Mouse (Mus musculus) midbrain, embryonic 10.5 days (tissue): Measurements from ENCODE around the gene Arhgef28. TPM values are rescaled to one million over a fixed set of nuclear protein-coding genes. Genes with fewer than 3 reads are reported as not detected.
"Not testable (repeated sequence)": the region's sequence is repeated elsewhere in the genome, so short reads cannot be mapped to it uniquely, and the experiment has no call there.

Experiments used
- DNase-seq: peaks from one replicate; pipeline ENCODE4 v3.0.0-alpha.2; 2017; ENCODE audit warnings: low spot score
- H3K27ac ChIP-seq: fragments of 300-500 bp; sonication (generic); replicated peaks from 2 replicates; pipeline ENCODE4 v1.5.1; 2016; ENCODE audit warnings: mild to moderate bottlenecking
- H3K27me3 ChIP-seq: fragments of 300-500 bp; sonication (generic); 2 replicates; pipeline ENCODE4 v1.6.1; 2016; ENCODE audit warnings: low read depth, mild to moderate bottlenecking; ENCODE audit not compliant: poor library complexity, severe bottlenecking
- H3K36me3 ChIP-seq: fragments of 300-500 bp; sonication (generic); 2 replicates; pipeline ENCODE4 v1.6.1; 2016; ENCODE audit warnings: mild to moderate bottlenecking, moderate library complexity
- H3K4me1 ChIP-seq: fragments of 300-500 bp; sonication (generic); 2 replicates; pipeline ENCODE4 v1.6.1; 2016
- H3K4me3 ChIP-seq: fragments of 300-500 bp; sonication (generic); 2 replicates; pipeline ENCODE4 v1.5.1; 2016; ENCODE audit warnings: mild to moderate bottlenecking, moderate library complexity
- H3K9me3 ChIP-seq: fragments of 300-500 bp; sonication (generic); replicated peaks from 2 replicates; pipeline ENCODE4 v1.6.1; 2016; ENCODE audit warnings: mild to moderate bottlenecking
- WGBS: fragments of 180-500 bp; shearing (Covaris S2); methylation state at CpG from one replicate; pipeline ENCODE4 v1.1.7; 2016; 5-methylcytosine and 5-hydroxymethylcytosine counted together
- polyA plus RNA-seq: library from polyadenylated mRNA; unstranded; fragments of >200 nt; fragmentation: Nextera tagmentation; extraction: Ambion mirVana; gene quantifications from 2 replicates; pipeline ENCODE4 v1.2.1, GENCODE M21; 2016

Arhgef28 gene
- polyA plus RNA-seq, 1 experiment from 2014 or later: 8.9 TPM

DNA sequence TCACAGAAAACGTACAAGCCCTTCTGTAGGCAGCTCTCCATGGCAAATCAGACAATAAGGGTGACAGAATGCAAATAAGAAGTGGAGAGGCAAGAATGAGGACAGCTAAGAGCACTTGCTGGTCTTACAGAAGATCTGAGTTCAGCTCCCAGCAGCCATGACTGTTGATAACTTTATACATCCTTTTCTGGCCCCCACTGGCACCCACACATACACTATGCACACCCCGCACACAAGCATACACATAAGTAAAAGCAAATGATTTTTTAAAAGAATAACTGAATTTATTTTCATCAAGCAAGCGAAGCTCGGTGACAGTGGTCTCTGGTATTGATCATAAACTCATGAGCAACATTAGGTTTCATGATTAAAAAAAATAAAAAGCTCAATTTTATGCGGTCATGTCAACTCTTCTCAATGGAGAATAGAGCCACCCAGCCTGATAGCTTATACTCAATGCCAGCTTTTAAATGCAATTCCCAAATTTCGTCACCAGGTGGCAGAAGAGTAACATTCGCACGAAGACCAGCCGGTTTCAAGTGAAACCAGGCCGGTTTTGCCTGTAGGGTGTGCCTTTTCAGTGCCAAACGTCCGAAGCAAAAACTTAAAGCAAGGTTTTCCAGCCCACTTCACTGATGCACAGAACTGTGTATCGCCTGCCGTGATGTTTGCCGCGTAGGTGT is 175.1 kb downstream of the Arhgef28 start:
- no peaks in the 10 kb centered on the region for H3K9me3 ChIP-seq
- H3K36me3 ChIP-seq: no peaks in the 10 kb centered on the region
- 16% methylated on average over 16 of the region's 16 CpGs for WGBS
- H3K27me3 ChIP-seq: peaks cover 6% of the 10 kb centered on the region; the same call in 1 of the 2 replicates
- peak overlapping the region; percentile 40 for H3K4me3 ChIP-seq
- peak; percentile 74 for DNase-seq
- H3K27ac ChIP-seq: peak overlapping the region; percentile 79
- peaks cover 30% of the 10 kb centered on the region for H3K4me1 ChIP-seq

DNA sequence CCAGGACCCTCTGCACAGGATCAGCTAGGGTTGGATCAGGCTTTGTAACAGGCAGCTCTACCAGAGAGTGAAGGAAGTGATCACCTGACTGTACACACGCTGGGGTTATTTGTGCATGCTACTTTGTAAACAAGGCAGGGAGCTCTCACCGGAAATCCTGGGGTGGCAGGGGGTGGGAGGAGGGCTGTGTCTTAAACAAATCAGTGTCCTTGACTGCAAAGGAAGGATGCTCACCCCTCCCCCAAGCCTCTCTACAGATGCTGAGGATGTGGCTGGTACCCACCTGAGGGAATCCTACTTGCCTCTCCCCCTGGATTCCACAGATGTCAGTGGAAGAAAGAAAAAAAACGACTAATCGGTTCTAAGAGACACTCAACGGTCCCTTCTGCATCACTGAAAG is 176.2 kb downstream of the Arhgef28 start:
- H3K4me1 ChIP-seq: peaks cover 27% of the 10 kb centered on the region
- H3K27me3 ChIP-seq: peaks cover 6% of the 10 kb centered on the region; the same call in 1 of the 2 replicates
- no peaks in the 10 kb centered on the region for H3K9me3 ChIP-seq
- no peak overlapping the region for H3K27ac ChIP-seq
- no peak overlapping the region for H3K4me3 ChIP-seq
- no peak for DNase-seq
- no peaks in the 10 kb centered on the region for H3K36me3 ChIP-seq
- 24% methylated on average over 5 of the region's 5 CpGs for WGBS

DNA sequence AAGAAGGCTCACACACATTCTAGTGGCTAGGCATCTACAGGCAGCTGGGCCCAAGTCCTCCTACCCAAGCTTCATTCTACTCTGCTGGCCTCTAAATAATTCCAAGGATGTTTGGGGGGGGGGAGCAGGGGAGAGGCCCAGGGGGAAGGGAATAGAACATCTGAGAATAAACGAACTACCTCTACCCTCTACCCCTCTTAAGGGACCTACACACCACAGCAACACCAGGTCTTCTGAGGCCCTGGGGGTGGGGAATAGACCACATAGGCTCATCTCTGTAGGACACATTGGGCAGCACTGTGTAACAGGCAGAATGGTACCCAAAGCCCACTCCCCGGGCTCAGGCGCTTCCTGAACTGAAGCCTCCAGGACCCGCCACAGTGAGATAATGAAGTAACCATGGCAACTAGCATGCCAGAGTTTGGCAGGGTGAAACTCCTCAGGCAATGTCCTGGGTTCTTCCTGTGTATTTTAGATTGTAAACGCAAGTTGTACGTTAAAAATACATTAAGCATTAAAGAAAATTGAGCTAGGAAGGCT is 177.5 kb downstream of the Arhgef28 start:
- WGBS: 52% methylated on average over 6 of the region's 6 CpGs

DNA sequence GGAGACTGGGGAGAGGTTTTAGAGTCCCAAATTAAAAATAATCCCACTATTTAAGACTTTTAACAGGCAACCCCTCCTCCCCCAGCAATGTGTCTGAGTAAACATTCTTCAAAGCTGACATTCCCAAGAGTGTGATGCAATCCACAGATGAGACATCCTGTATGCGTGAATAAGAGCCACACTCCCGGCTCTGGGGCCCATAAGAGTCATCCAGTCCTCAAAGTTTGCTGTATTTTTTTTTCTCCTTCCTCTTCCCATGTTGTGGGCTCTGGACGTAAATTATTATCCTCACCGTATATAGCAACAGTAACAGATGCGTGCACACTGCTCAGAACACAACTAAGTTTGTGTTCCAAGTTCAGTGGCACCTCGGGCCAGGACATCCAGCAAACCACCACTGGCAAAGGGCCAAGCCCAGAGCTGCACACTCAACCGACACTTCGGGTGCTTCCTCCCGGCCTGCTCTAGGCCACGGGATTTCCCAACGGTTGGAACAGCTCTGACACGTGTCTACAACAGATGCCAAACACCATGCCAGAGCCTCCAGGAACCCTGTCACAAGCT is 178.5 kb downstream of the Arhgef28 start:
- 90% methylated on average over 12 of the region's 12 CpGs for WGBS
- H3K27ac ChIP-seq: no peak overlapping the region
- no peak for DNase-seq

More for the DNA sequence above, 177.5 kb downstream of the Arhgef28 start:
- DNase-seq: no peak
- Histone ChIP-seq H3K27me3 (peaks cover 6% of the 10 kb centered on the region; the same call in 1 of the 2 replicates), H3K9me3 (no peaks in the 10 kb centered on the region), H3K4me1 (peaks cover 27% of the 10 kb centered on the region), H3K27ac (no peak overlapping the region), H3K4me3 (no peak overlapping the region), H3K36me3 (no peaks in the 10 kb centered on the region)

DNA sequence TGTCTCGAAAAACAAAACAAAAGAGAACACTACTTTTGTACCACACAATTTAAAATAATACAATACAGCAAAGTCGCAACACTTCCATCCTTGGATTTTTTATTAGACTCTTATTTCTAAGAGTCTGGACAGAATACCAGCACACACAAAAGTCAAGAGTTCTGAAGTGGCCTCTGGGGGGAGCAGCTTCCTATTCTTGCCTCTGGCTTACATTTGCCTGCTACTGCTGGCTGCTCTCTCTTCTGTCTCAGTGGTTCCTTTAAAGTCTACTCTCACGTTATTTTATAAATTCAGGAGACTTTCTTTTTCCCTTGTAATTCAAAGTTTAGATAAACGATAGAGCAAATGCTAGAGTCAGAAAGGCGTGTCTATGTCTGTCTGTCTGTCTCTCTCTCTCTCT is 179.1 kb downstream of the Arhgef28 start:
- no peak overlapping the region for H3K27ac ChIP-seq
- WGBS: 85% methylated on average over 5 of the region's 5 CpGs
- H3K27me3 ChIP-seq: peaks cover 6% of the 10 kb centered on the region; the same call in 1 of the 2 replicates
- H3K9me3 ChIP-seq: no peaks in the 10 kb centered on the region
- no peaks in the 10 kb centered on the region for H3K36me3 ChIP-seq
- no peak overlapping the region for H3K4me3 ChIP-seq
- peaks cover 27% of the 10 kb centered on the region for H3K4me1 ChIP-seq
- no peak for DNase-seq

More for the DNA sequence above, 178.5 kb downstream of the Arhgef28 start:
- Histone ChIP-seq H3K27me3 (peaks cover 6% of the 10 kb centered on the region; the same call in 1 of the 2 replicates), H3K4me1 (peaks cover 27% of the 10 kb centered on the region), H3K9me3 (no peaks in the 10 kb centered on the region), H3K4me3 (no peak overlapping the region), H3K36me3 (no peaks in the 10 kb centered on the region)

DNA sequence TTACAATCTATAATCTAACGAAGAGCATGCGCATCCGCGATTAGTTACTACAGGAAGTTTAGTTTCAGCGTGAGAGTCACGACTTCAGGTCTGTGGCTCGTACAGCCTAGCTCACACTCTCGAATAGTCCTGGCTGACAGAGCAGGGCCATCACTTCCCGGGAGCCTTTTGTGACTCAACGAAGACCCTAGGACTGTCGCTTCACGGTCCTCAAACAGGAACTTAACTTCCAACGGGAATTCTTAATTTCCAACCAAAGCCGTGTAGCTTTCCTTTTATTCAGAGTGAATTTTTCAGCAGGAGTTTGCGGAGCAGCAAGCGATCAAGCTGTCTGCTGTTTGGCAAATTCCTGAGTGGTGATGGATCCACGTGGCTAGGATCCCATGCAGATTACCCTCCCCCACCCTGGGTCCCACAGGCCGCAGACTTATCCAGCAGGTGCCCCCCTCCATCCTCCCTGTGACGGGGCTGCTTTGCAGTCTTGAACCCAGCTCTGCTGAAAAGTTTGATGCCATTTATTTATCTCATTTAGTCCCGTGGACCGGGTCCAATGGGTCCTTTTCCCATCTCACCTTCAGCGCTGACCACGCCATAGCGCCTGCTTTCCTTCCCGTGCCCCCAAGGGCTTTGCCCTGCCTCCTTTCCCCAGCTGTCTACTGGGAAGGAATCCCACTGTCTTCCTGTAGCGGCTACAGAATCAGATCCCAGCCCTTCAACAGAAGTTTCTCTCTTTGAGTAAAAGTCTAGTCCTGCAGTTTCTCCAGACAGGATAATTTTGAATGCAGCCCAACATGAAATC is 180.3 kb downstream of the Arhgef28 start:
- Histone ChIP-seq H3K4me3 (no peak overlapping the region), H3K27ac (no peak overlapping the region), H3K9me3 (no peaks in the 10 kb centered on the region), H3K36me3 (no peaks in the 10 kb centered on the region), H3K4me1 (peaks cover 19% of the 10 kb centered on the region), H3K27me3 (no peaks in the 10 kb centered on the region)
- WGBS: 75% methylated on average over 26 of the region's 26 CpGs
- DNase-seq: no peak

DNA sequence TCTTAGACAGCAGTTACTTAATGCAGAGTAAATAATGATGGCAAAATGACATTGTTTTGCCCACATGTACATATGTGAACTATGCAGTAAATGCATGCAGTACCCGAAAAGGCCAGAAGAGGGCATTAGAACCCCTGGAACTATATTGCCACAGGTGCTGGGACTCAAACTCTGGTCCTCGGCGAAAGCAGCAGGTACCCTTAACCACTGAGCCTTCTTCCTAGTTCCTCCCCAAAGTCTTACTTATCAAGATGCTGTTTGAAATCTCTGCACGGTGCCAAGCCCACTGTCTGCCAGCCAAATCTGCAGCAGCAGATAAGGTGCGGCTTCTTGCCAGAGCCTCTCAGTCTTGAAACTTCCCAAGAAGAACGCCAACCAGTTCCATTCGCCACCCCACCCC is 181.1 kb downstream of the Arhgef28 start:
- no peak for DNase-seq
- Histone ChIP-seq H3K4me3 (no peak overlapping the region), H3K4me1 (peaks cover 13% of the 10 kb centered on the region), H3K27me3 (no peaks in the 10 kb centered on the region), H3K36me3 (no peaks in the 10 kb centered on the region), H3K27ac (no peak overlapping the region), H3K9me3 (no peaks in the 10 kb centered on the region)
- WGBS: 85% methylated on average over 7 of the region's 7 CpGs

DNA sequence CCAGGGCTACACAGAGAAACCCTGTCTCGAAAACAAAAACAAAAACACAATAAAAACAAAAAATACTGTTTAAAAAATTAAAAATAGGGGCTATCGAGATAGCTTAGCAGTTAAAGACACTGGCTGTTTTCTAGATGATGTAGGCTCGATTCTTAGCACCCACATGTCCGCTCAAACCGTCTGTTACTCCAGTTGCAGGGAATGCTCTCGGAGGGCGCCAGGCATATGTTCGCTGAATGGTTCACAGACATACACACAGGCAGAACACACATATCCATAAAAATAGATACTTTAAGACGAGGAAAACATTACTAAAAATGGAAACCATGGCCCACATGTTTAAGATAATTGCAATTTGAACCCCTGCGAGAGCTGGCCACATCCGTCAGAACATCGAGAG is 181.6 kb downstream of the Arhgef28 start:
- H3K36me3 ChIP-seq: no peaks in the 10 kb centered on the region
- H3K27ac ChIP-seq: no peak overlapping the region
- DNase-seq: no peak
- WGBS: 92% methylated on average over 12 of the region's 12 CpGs
- no peaks in the 10 kb centered on the region for H3K9me3 ChIP-seq
- no peak overlapping the region for H3K4me3 ChIP-seq
- H3K27me3 ChIP-seq: no peaks in the 10 kb centered on the region
- H3K4me1 ChIP-seq: peaks cover 10% of the 10 kb centered on the region

DNA sequence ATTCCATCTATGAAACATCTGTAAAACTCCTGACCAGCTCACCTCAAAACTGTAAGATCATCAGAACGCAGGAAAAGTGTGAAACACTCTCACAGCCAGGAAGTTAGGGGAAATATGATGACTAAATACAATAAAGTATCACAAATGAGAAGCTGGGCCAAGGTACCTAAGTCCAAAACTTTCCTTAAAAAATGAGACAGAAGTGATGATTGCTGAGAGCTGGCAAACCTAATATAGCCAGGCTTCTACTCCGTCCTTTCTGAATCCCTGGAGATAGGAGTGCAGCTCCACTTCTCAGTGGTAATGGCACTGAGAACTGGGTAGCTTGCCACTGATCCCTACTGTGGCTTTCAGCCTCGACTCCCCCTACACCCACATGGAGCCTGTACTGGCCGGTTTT is 184.3 kb downstream of the Arhgef28 start:
- H3K36me3 ChIP-seq: no peaks in the 10 kb centered on the region
- DNase-seq: no peak
- 81% methylated on average over 4 of the region's 4 CpGs for WGBS

DNA sequence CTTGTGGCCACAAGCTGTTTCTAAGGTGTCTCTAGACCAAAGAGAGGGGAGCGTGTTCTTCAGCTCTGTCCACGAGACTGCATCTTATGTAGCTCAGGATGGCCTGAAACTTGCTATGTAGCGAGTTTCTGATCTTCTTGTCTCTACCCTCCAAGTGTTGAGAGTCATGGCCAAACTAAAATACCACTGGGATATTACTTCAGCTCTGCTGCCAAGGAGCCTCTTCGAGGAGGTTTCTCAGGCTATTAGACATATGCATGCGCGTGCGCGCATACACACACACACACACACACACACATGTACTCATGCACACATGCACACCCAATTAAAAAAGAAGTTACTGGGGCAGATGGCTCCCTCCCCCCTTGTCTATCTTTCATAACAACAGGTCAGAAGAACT is 187.4 kb downstream of the Arhgef28 start:
- H3K4me3 ChIP-seq, H3K27ac ChIP-seq, H3K9me3 ChIP-seq, DNase-seq, H3K36me3 ChIP-seq: not testable (repeated sequence)
- Histone ChIP-seq H3K4me1 (peaks cover 21% of the 10 kb centered on the region), H3K27me3 (peaks cover 36% of the 10 kb centered on the region)
- 94% methylated on average over 8 of the region's 8 CpGs for WGBS

More for the DNA sequence above, 184.3 kb downstream of the Arhgef28 start:
- Histone ChIP-seq H3K27me3 (peaks cover 8% of the 10 kb centered on the region), H3K4me3 (no peak overlapping the region), H3K9me3 (no peaks in the 10 kb centered on the region), H3K27ac (no peak overlapping the region), H3K4me1 (peaks cover 4% of the 10 kb centered on the region)

DNA sequence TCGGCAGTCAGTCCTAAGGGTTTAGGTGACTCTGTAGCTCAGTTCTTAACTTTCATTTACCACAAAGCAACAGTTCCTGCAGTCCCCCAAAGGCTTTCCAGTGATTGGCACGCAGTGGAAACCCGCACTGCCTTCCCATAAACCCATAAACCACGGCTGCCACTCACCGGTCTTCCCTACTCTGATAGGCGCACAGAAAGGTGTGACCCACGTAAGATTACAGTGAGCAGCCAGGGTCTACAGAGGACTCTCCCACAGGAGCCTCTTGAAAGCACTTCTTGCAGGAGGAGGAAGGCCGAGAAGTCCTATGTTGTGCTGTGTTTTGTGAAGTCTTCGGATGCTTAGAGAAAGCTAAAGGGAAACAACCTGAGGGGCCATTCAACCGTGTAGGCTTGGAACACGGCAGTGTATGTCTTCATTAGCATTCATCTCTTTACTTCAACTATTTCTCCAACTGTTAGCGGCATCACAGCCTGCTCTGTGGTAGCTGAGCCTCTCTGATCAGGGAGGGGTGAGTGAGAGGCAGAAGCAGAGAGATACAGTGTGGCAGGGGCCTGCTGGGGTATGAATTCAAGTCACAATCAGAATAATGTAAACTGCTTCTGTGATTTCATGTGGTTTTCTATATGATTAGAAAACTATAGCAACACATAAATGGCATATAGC is 189.2 kb downstream of the Arhgef28 start:
- no peaks in the 10 kb centered on the region for H3K9me3 ChIP-seq
- H3K27ac ChIP-seq: no peak overlapping the region
- peak; percentile 39 for DNase-seq
- H3K4me1 ChIP-seq: peaks cover 21% of the 10 kb centered on the region
- H3K4me3 ChIP-seq: peak overlapping the region; percentile 53
- H3K36me3 ChIP-seq: no peaks in the 10 kb centered on the region
- H3K27me3 ChIP-seq: peaks cover 39% of the 10 kb centered on the region
- 25% methylated on average over 12 of the region's 12 CpGs for WGBS
